Mouse (Mus musculus): ENCODE measurements around the gene Trpc4ap. TPM values are rescaled to one million over a fixed set of nuclear protein-coding genes. Genes with fewer than 3 reads are reported as not detected.
"Not testable (repeated sequence)": the region's sequence is repeated elsewhere in the genome, so short reads cannot be mapped to it uniquely, and the experiment has no call there.

Gene Trpc4ap
- polyA plus RNA-seq, 1 experiment from 2014 or later, result 133 TPM

DNA sequence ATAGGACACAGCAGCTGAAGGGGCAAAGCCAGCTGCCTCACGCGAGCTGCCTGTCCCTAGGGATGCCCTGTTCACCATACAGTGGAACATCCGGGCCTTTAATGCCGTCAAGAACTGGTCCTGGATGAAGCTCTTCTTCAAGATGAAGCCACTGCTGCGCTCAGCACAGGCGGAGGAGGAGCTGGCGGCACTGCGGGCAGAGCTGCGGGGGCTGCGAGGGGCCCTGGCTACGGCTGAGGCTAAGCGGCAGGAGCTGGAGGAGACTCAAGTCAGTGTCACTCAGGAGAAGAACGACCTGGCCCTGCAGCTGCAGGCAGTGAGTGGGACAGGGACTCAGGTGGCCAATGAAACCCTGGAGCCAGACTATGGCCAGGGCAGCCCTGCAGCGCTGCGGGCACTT, 65.9 kb downstream of the Trpc4ap start:
- H3K27ac ChIP-seq, result no peak overlapping the region
- H3K27me3 ChIP-seq, result peaks cover 70% of the 10 kb centered on the region
- H3K4me1 ChIP-seq, result peaks cover 10% of the 10 kb centered on the region
- H3K4me2 ChIP-seq, result no peak overlapping the region
- H3K36me3 ChIP-seq, result no peaks in the 10 kb centered on the region
- 46% methylated on average over 15 of the region's 15 CpGs for WGBS
- H3K4me3 ChIP-seq, result no peak overlapping the region
- H3K9ac ChIP-seq, result no peak overlapping the region
- no peak for ATAC-seq (ENCODE audit: borderline replicate concordance, extremely low read depth, low FRiP score, low TSS enrichment)
- H3K9me3 ChIP-seq, result no peaks in the 10 kb centered on the region

DNA sequence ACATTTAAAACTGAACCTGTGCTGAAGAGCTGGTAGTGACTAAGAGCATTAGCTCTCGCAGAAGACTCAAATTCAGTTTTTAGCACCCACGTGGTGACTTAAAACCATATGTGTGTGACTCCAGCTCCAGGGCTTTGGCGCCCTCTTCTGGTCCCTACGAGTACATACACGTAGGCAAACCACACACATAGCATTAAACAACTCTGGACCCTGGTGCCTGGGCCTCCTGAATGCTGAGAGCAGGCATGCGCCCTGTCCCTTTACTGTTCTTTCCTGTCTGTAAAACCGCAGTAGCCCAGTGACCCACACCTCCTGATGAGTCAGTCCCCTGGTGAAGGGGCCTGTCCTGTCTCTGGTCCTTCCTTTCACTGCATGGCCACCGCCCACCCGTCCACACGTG, 67.5 kb downstream of the Trpc4ap start:
- H3K27me3 ChIP-seq, result peaks cover 61% of the 10 kb centered on the region
- 31% methylated on average over 10 of the region's 10 CpGs for WGBS
- H3K4me3 ChIP-seq, result no peak overlapping the region
- H3K36me3 ChIP-seq, result no peaks in the 10 kb centered on the region
- no peak overlapping the region for H3K27ac ChIP-seq
- no peak for ATAC-seq (ENCODE audit: borderline replicate concordance, extremely low read depth, low FRiP score, low TSS enrichment)
- H3K4me1 ChIP-seq, result peaks cover 8% of the 10 kb centered on the region
- H3K9ac ChIP-seq, result no peak overlapping the region
- no peak overlapping the region for H3K4me2 ChIP-seq
- H3K9me3 ChIP-seq, result no peaks in the 10 kb centered on the region

DNA sequence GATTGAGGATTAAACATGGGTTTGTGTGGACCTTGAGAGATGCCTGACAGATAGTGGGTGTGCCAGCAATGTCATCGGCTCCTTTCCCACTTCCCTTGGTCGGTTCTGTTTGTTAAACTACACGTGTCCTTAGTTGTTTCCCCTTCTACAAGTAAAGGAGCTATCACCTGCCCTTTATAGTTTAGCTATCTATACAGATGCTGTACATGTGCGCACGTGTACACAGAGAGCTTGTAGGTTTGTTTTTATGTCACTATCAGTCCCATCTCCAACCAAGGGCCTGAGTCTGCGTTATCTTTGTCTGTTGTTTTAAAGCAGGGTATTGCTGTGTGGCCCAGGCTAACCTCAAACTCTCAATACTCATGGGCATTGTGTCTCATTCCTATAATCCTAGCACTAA, 68.2 kb downstream of the Trpc4ap start:
- H3K36me3 ChIP-seq, result no peaks in the 10 kb centered on the region
- 66% methylated on average over 6 of the region's 6 CpGs for WGBS
- H3K27me3 ChIP-seq, result peaks cover 53% of the 10 kb centered on the region
- H3K27ac ChIP-seq, result no peak overlapping the region
- no peak overlapping the region for H3K9ac ChIP-seq
- ATAC-seq (ENCODE audit: borderline replicate concordance, extremely low read depth, low FRiP score, low TSS enrichment), result no peak
- H3K4me3 ChIP-seq, result no peak overlapping the region
- peaks cover 2% of the 10 kb centered on the region; the same call in 1 of the 2 replicates for H3K4me1 ChIP-seq
- H3K9me3 ChIP-seq, result no peaks in the 10 kb centered on the region
- H3K4me2 ChIP-seq, result no peak overlapping the region

DNA sequence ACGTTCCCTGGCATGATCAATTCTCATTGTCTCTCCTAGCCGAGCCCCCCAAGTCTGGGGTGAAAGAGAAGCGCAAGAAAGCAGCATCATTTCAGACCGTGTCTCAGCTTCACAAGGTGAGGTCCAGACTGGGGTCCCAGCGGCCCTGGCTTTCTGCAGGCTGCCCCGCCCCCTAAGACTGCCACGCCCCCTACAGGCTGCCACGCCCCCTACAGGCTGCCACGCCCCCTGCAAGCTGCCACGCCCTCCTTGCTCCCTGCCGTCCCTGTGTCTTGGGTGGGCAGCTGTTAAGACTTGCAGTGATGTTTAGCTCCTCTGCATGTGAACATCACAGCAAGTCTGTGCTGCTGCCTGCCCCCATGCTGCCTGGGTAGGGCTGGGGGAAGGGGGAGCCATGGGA, 69.6 kb downstream of the Trpc4ap start:
- 26% methylated on average over 11 of the region's 11 CpGs for WGBS
- H3K4me3 ChIP-seq, result no peak overlapping the region
- H3K4me1 ChIP-seq, result no peaks in the 10 kb centered on the region
- H3K9me3 ChIP-seq, result no peaks in the 10 kb centered on the region
- H3K27ac ChIP-seq, result no peak overlapping the region
- H3K27me3 ChIP-seq, result peaks cover 40% of the 10 kb centered on the region
- H3K36me3 ChIP-seq, result no peaks in the 10 kb centered on the region
- ATAC-seq (ENCODE audit: borderline replicate concordance, extremely low read depth, low FRiP score, low TSS enrichment), result no peak
- no peak overlapping the region for H3K4me2 ChIP-seq
- H3K9ac ChIP-seq, result no peak overlapping the region

DNA sequence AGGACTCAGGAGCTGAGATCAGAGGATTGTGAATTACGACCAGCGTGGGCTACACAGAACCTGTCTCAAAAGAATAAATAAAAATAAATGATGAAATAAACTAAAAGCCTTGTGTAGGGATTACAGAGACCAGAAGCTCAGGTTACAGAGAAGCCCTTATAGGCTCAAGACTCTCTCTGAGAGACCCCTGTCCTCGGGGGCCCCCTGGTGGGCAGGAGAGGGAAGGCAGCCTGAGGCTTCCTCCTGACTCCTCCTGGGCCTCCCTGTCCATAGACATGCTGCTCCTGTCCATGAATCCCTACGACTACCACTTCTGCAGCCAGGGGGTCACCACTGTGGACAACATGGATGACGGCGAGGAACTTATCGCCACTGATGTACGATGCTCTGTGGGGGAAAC, 72.4 kb downstream of the Trpc4ap start:
- peak; percentile 51; the same call in 1 of the 2 replicates for ATAC-seq (ENCODE audit: borderline replicate concordance, extremely low read depth, low FRiP score, low TSS enrichment)
- H3K4me1 ChIP-seq, result no peaks in the 10 kb centered on the region
- H3K4me3 ChIP-seq, result no peak overlapping the region
- no peak overlapping the region for H3K4me2 ChIP-seq
- no peak overlapping the region for H3K9ac ChIP-seq
- peaks cover 23% of the 10 kb centered on the region for H3K27me3 ChIP-seq
- H3K9me3 ChIP-seq, result no peaks in the 10 kb centered on the region
- WGBS, result 13% methylated on average over 8 of the region's 8 CpGs
- H3K27ac ChIP-seq, result no peak overlapping the region
- H3K36me3 ChIP-seq, result no peaks in the 10 kb centered on the region

DNA sequence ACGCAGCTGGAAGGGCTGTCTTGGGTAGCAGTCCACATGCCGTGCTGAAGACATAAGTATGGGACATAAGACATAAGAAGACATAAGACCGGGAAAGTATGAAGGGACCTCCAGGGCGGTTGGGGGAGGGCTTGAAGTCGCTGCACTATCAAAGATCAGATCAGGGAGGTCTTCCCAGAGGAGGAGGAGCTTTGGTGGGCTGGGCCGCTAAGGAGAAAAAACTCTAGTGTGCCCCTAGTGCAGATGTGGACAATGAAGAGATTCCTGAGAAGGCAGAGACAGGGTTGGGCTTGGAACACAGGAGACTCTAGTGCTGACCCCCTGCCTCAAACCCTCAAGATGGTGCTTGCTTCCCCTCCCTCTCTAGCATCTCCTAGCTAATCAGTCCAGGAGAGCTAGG, 75.2 kb downstream of the Trpc4ap start:
- Histone ChIP-seq H3K4me3 (no peak overlapping the region), H3K27me3 (peaks cover 15% of the 10 kb centered on the region), H3K27ac (no peak overlapping the region), H3K9ac (no peak overlapping the region), H3K36me3 (no peaks in the 10 kb centered on the region), H3K9me3 (no peaks in the 10 kb centered on the region), H3K4me2 (no peak overlapping the region), H3K4me1 (peaks cover 9% of the 10 kb centered on the region; the same call in 1 of the 2 replicates)
- 47% methylated on average over 6 of the region's 6 CpGs for WGBS
- no peak for ATAC-seq (ENCODE audit: borderline replicate concordance, extremely low read depth, low FRiP score, low TSS enrichment)

DNA sequence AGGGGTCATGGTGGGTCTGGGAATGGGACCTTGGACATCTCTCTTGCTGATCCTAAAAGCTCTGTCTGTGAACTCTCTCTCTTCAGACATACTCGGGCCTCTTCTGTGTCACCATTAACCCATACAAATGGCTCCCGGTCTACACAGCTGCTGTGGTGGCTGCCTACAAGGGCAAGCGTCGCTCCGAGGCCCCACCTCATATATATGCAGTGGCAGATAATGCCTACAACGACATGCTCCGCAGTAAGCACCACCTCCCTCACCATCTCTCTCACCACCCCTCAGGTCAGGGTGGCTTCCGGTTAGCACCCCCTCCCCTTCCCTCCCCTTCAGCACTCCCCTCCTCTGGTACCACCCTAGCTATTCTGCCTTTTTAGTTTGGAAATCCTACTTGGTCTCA, 78.2 kb downstream of the Trpc4ap start:
- no peak overlapping the region; the same call in 1 of the 2 replicates for H3K4me3 ChIP-seq
- no peak for ATAC-seq (ENCODE audit: borderline replicate concordance, extremely low read depth, low FRiP score, low TSS enrichment)
- H3K27ac ChIP-seq, result no peak overlapping the region
- H3K36me3 ChIP-seq, result no peaks in the 10 kb centered on the region
- H3K9me3 ChIP-seq, result no peaks in the 10 kb centered on the region
- peaks cover 6% of the 10 kb centered on the region; the same call in 1 of the 2 replicates for H3K27me3 ChIP-seq
- H3K4me1 ChIP-seq, result peaks cover 9% of the 10 kb centered on the region; the same call in 1 of the 2 replicates
- WGBS, result 59% methylated on average over 8 of the region's 8 CpGs
- H3K9ac ChIP-seq, result no peak overlapping the region
- peak overlapping the region; percentile 50 for H3K4me2 ChIP-seq

DNA sequence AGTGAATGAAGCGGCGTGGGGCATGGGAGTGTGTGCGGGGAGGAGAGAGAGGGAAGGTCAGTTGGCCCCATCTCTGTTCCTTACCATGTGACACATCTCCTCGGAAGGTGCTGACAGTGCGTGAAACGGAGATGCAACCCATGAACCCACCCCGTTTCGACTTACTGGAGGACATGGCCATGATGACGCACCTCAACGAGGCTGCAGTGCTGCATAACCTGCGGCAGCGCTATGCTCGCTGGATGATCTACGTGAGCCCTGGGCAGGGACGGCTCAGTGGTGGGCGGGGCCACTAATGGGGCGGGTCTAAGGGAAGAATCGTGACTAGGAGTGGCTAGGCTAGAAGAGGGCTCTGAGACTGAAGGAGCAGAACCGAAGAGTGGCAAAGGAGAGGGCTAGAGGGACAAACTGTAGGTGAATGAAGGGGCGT, 78.8 kb downstream of the Trpc4ap start:
- ATAC-seq (ENCODE audit: borderline replicate concordance, extremely low read depth, low FRiP score, low TSS enrichment), result peak; percentile 90
- 4% methylated on average over 20 of the region's 20 CpGs for WGBS
- Histone ChIP-seq H3K4me2 (peak overlapping the region; percentile 50), H3K4me3 (peak overlapping the region; percentile 22), H3K9ac (no peak overlapping the region), H3K4me1 (peaks cover 9% of the 10 kb centered on the region; the same call in 1 of the 2 replicates), H3K27me3 (peaks cover 6% of the 10 kb centered on the region; the same call in 1 of the 2 replicates), H3K36me3 (no peaks in the 10 kb centered on the region), H3K27ac (no peak overlapping the region), H3K9me3 (no peaks in the 10 kb centered on the region)

DNA sequence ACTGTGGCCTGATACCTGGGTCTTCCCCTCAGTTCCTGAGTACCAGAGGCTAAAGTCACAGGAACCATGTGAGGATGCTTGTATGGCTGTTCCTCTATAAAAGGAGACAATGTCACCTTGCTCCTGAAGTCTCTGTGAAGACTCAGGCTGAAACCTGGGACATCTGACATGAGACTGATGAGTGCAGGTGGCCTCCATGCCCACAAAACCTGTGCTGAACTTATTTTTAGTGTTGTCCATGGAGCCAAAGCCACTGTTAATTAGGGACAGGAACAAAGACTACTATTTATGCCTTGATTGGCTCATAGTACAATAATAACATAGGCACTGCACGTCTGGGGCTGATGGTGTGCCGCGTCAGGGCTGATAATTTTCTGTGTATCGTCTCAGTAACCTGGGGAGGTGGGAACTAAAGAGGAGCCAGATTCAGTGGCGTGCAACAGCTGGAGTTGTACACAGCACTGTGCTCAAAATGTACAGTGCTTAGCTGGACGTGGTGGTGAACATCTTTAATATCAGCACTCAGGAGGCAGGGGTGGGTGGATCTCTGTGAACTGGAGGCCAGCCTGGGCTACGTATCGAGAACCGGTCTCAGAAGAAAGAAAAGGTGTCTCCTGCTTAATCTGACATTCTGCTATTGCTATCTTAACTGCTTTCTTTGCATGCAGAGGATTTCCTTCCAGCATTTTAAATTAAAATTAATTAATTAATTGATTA, 80.2 kb downstream of the Trpc4ap start:
- no peak overlapping the region for H3K9ac ChIP-seq
- peaks cover 9% of the 10 kb centered on the region; the same call in 1 of the 2 replicates for H3K4me1 ChIP-seq
- H3K27me3 ChIP-seq, result peaks cover 6% of the 10 kb centered on the region; the same call in 1 of the 2 replicates
- H3K9me3 ChIP-seq, result no peaks in the 10 kb centered on the region
- no peak for ATAC-seq (ENCODE audit: borderline replicate concordance, extremely low read depth, low FRiP score, low TSS enrichment)
- WGBS, result 79% methylated on average over 9 of the region's 9 CpGs
- no peak overlapping the region for H3K27ac ChIP-seq
- H3K36me3 ChIP-seq, result no peaks in the 10 kb centered on the region
- H3K4me3 ChIP-seq, result no peak overlapping the region
- H3K4me2 ChIP-seq, result no peak overlapping the region

DNA sequence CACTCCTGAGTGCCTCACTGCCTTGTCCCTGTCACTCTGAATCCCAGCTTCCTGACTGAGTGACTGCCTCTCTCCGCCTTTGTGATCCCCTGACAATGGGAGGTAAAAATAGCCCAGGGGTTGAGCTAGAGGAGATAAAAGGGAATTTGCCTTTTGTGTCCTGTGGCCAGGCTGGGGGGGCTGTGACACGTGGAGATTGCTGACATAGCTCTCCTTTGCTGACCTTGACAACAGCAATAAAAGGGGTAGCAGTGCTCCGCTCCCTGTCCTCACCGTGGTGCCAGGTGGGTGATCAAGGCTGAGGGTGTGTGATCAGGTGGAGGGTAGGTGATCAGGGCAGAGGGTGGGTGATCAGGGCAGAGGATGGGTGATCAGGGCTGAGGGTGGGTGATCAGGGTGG, 81.2 kb downstream of the Trpc4ap start, which contains the start of gene Myh7b:
Myh7b (plus strand) TSS at position 235 of the 400 bp plus-strand sequence.
- ATAC-seq (ENCODE audit: borderline replicate concordance, extremely low read depth, low FRiP score, low TSS enrichment), result no peak
- no peak within 1 kb of the TSS for H3K4me2 ChIP-seq
- whole genome bisulfite sequencing, result 33% methylated on average over 4 of the region's 4 CpGs
- no peak within 1 kb of the TSS for H3K9ac ChIP-seq
- no peak within 1 kb of the TSS for H3K4me3 ChIP-seq
- no peaks in the 10 kb centered on the region for H3K36me3 ChIP-seq
- H3K4me1 ChIP-seq, result peaks cover 9% of the 10 kb centered on the region; the same call in 1 of the 2 replicates
- no peak within 1 kb of the TSS for H3K27ac ChIP-seq
- H3K9me3 ChIP-seq, result no peaks in the 10 kb centered on the region
- H3K27me3 ChIP-seq, result peaks cover 6% of the 10 kb centered on the region; the same call in 1 of the 2 replicates

DNA sequence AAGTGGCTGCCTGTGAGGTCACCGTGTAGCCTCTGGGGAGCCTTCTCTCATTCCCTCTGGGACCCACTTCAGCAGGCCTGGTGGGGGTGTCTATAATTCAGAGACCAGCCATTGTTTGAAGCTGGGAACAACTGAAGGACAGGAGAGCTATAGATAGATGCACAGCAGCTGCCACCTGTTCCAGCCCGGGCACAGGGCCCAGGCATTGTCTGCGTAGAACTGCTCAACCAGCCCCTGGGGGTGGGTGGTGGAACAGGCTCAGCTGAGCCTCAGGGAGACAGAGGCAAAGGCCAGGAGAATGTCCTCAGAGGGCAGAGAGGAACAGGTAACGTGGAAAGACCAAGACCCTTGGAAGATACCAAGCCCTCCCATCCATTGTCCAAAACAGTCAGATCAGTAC, 85.8 kb downstream of the Trpc4ap start:
- WGBS, result 77% methylated on average over 4 of the region's 4 CpGs
- no peaks in the 10 kb centered on the region for H3K4me1 ChIP-seq
- ATAC-seq (ENCODE audit: borderline replicate concordance, extremely low read depth, low FRiP score, low TSS enrichment), result no peak
- H3K9ac ChIP-seq, result no peak overlapping the region
- H3K36me3 ChIP-seq, result no peaks in the 10 kb centered on the region
- no peak overlapping the region for H3K4me2 ChIP-seq
- H3K27me3 ChIP-seq, result no peaks in the 10 kb centered on the region
- no peak overlapping the region for H3K4me3 ChIP-seq
- no peak overlapping the region for H3K27ac ChIP-seq
- H3K9me3 ChIP-seq, result no peaks in the 10 kb centered on the region

DNA sequence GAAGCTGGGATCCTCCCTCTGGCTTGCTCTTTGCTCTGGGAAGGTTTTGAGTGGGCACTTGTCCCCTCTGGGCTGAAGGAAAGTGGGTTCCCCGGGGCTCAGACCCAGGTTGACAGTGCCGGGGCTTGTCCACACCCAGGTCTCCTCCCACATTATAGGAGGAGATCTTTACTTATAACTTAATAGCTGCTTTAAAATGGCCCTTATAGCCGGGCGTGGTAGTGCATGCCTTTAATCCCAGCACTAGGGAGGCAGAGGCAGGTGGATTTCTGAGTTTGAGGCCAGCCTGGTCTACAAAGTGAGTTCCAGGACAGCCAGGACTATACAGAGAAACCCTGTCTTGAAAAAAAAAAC, 87.0 kb downstream of the Trpc4ap start:
- H3K27me3 ChIP-seq; H3K27ac ChIP-seq; H3K4me2 ChIP-seq; H3K4me3 ChIP-seq; H3K9ac ChIP-seq; H3K9me3 ChIP-seq; H3K4me1 ChIP-seq; ATAC-seq (ENCODE audit: borderline replicate concordance, extremely low read depth, low FRiP score, low TSS enrichment); H3K36me3 ChIP-seq: not testable (repeated sequence)
- WGBS, result 65% methylated on average over 4 of the region's 4 CpGs

All from lung, embryonic 15.5 days (tissue).